Mouse (Mus musculus) adrenal gland, adult 8-10 months (tissue): ENCODE measurements at regions not wholly inside any gene's neighbourhood (a gene's known extent, or its start where the extent isn't known, plus 50 kb on each side); places are given as distances from the start of the nearest gene placed in this dataset.
"Not testable (repeated sequence)": the region's sequence is repeated elsewhere in the genome, so short reads cannot be mapped to it uniquely, and the experiment has no call there.

Source experiments
- DNase-seq: peaks from one replicate; pipeline ENCODE4 v3.0.0; 2022

GRCm38 (mm10) chr12:40898414-40899027 lies 125.4 kb upstream of the Immp2l start:
- DNase-seq, result no peak

- no peak for DNase-seq
Measured at GRCm38 (mm10) chr12:40905650-40906338, 118.1 kb upstream of the Immp2l start.

- no peak for DNase-seq
Measured at GRCm38 (mm10) chr12:40906807-40907206, 117.1 kb upstream of the Immp2l start.

- peak; percentile 19 for DNase-seq
Measured at GRCm38 (mm10) chr12:40908809-40909795, 114.8 kb upstream of the Immp2l start.

GRCm38 (mm10) chr12:40917486-40917885 lies 106.4 kb upstream of the Immp2l start:
- DNase-seq, result no peak

GRCm38 (mm10) chr12:40921988-40922387 lies 101.9 kb upstream of the Immp2l start:
- no peak for DNase-seq

- no peak for DNase-seq
Measured at GRCm38 (mm10) chr12:40926681-40927080, 97.2 kb upstream of the Immp2l start.

GRCm38 (mm10) chr12:40929409-40929808 lies 94.5 kb upstream of the Immp2l start:
- DNase-seq, result not testable (repeated sequence)

- DNase-seq, result no peak
Measured at GRCm38 (mm10) chr12:40935098-40935759, 88.7 kb upstream of the Immp2l start.

- no peak for DNase-seq
Measured at GRCm38 (mm10) chr12:40937037-40937436, 86.9 kb upstream of the Immp2l start.

- DNase-seq, result no peak
Measured at GRCm38 (mm10) chr12:40946888-40947287, 77.0 kb upstream of the Immp2l start.

GRCm38 (mm10) chr12:40949580-40949979 lies 74.3 kb upstream of the Immp2l start:
- DNase-seq, result no peak

GRCm38 (mm10) chr12:40958536-40958935 lies 65.4 kb upstream of the Immp2l start:
- no peak for DNase-seq

- no peak for DNase-seq
Measured at GRCm38 (mm10) chr12:40964996-40965395, 58.9 kb upstream of the Immp2l start.

GRCm38 (mm10) chr12:40966308-40966707 lies 57.6 kb upstream of the Immp2l start:
- DNase-seq, result no peak

- not testable (repeated sequence) for DNase-seq
Measured at GRCm38 (mm10) chr12:40966723-40967122, 57.2 kb upstream of the Immp2l start.

GRCm38 (mm10) chr12:40972844-40973243 lies 51.0 kb upstream of the Immp2l start:
- DNase-seq, result no peak
